Mouse (Mus musculus) thymus, adult 2 months (tissue): Measurements from ENCODE around the gene Gsx1.

Experiments used
- CTCF ChIP-seq: fragments of 200-500 bp; IDR thresholded peaks from 2 replicates; pipeline ENCODE4 v1.5.1; 2012; ENCODE audit warnings: mild to moderate bottlenecking, control low read depth, low read length, moderate library complexity, borderline replicate concordance; ENCODE audit not compliant: control insufficient read depth, poor library complexity, insufficient read depth; ENCODE audit errors: extremely low read depth
- POLR2A ChIP-seq: fragments of 200-500 bp; IDR thresholded peaks from 2 replicates; pipeline ENCODE4 v1.6.1; 2012; ENCODE audit warnings: mild to moderate bottlenecking, low read length, control low read depth, moderate library complexity; ENCODE audit not compliant: control insufficient read depth, poor library complexity, insufficient read depth; ENCODE audit errors: extremely low read depth

GRCm38 (mm10) chr5:147165060-147165459 lies 23.4 kb upstream of the Gsx1 start:
- TF ChIP-seq CTCF (no peak), POLR2A (no peak)
